Mouse (Mus musculus) midbrain, embryonic 10.5 days (tissue): Measurements from ENCODE around the gene Eef1akmt1. TPM values are rescaled to one million over a fixed set of nuclear protein-coding genes. Genes with fewer than 3 reads are reported as not detected.

Experiments used
- DNase-seq: peaks from one replicate; pipeline ENCODE4 v3.0.0-alpha.2; 2017; ENCODE audit warnings: low spot score
- H3K27ac ChIP-seq: fragments of 300-500 bp; sonication (generic); replicated peaks from 2 replicates; pipeline ENCODE4 v1.5.1; 2016; ENCODE audit warnings: mild to moderate bottlenecking
- H3K27me3 ChIP-seq: fragments of 300-500 bp; sonication (generic); 2 replicates; pipeline ENCODE4 v1.6.1; 2016; ENCODE audit warnings: low read depth, mild to moderate bottlenecking; ENCODE audit not compliant: poor library complexity, severe bottlenecking
- H3K36me3 ChIP-seq: fragments of 300-500 bp; sonication (generic); 2 replicates; pipeline ENCODE4 v1.6.1; 2016; ENCODE audit warnings: mild to moderate bottlenecking, moderate library complexity
- H3K4me1 ChIP-seq: fragments of 300-500 bp; sonication (generic); 2 replicates; pipeline ENCODE4 v1.6.1; 2016
- H3K4me3 ChIP-seq: fragments of 300-500 bp; sonication (generic); 2 replicates; pipeline ENCODE4 v1.5.1; 2016; ENCODE audit warnings: mild to moderate bottlenecking, moderate library complexity
- H3K9me3 ChIP-seq: fragments of 300-500 bp; sonication (generic); replicated peaks from 2 replicates; pipeline ENCODE4 v1.6.1; 2016; ENCODE audit warnings: mild to moderate bottlenecking
- WGBS: fragments of 180-500 bp; shearing (Covaris S2); methylation state at CpG from one replicate; pipeline ENCODE4 v1.1.7; 2016; 5-methylcytosine and 5-hydroxymethylcytosine counted together
- polyA plus RNA-seq: library from polyadenylated mRNA; unstranded; fragments of >200 nt; fragmentation: Nextera tagmentation; extraction: Ambion mirVana; gene quantifications from 2 replicates; pipeline ENCODE4 v1.2.1, GENCODE M21; 2016

The Eef1akmt1 gene
- polyA plus RNA-seq: 91.0 and 110 TPM in 2 replicates

- no peaks in the 10 kb centered on the region for H3K27me3 ChIP-seq
- 11% methylated on average over 35 of the region's 35 CpGs for whole genome bisulfite sequencing
- peak within 1 kb of the TSS; percentile 86 for H3K27ac ChIP-seq
- peak; percentile 96 for DNase-seq
- H3K9me3 ChIP-seq: no peaks in the 10 kb centered on the region
- H3K4me3 ChIP-seq: peak within 1 kb of the TSS; percentile 62
- H3K4me1 ChIP-seq: peaks cover 10% of the 10 kb centered on the region; the same call in 1 of the 2 replicates
- H3K36me3 ChIP-seq: peaks cover 9% of the 10 kb centered on the region
Measured at GRCm38 (mm10) chr14:57571155-57572133, at the start of gene Eef1akmt1. TSS of gene Eef1akmt1 (minus strand) at chr14:57571612.

GRCm38 (mm10) chr14:57620598-57621236, 49.3 kb upstream of the Eef1akmt1 start:
- Histone ChIP-seq H3K27me3 (no peaks in the 10 kb centered on the region), H3K36me3 (peaks cover 43% of the 10 kb centered on the region), H3K4me3 (no peak overlapping the region), H3K9me3 (no peaks in the 10 kb centered on the region), H3K27ac (no peak overlapping the region), H3K4me1 (no peaks in the 10 kb centered on the region)
- no peak for DNase-seq
- 81% methylated on average over 4 of the region's 4 CpGs for WGBS

GRCm38 (mm10) chr14:57619487-57619886, 48.1 kb upstream of the Eef1akmt1 start:
- Histone ChIP-seq H3K4me3 (no peak overlapping the region), H3K36me3 (peaks cover 32% of the 10 kb centered on the region), H3K27me3 (no peaks in the 10 kb centered on the region), H3K27ac (no peak overlapping the region), H3K4me1 (no peaks in the 10 kb centered on the region), H3K9me3 (no peaks in the 10 kb centered on the region)
- DNase-seq: no peak
- 50% methylated on average over 2 of the region's 2 CpGs for WGBS

GRCm38 (mm10) chr14:57617675-57618074, 46.3 kb upstream of the Eef1akmt1 start:
- no peak for DNase-seq
- 100% methylated on average over 1 of the region's 1 CpGs for WGBS
- no peak overlapping the region for H3K4me3 ChIP-seq
- peaks cover 25% of the 10 kb centered on the region; the same call in 1 of the 2 replicates for H3K36me3 ChIP-seq
- no peaks in the 10 kb centered on the region for H3K4me1 ChIP-seq
- H3K27me3 ChIP-seq: no peaks in the 10 kb centered on the region
- H3K27ac ChIP-seq: no peak overlapping the region
- H3K9me3 ChIP-seq: no peaks in the 10 kb centered on the region

- H3K27me3 ChIP-seq: no peaks in the 10 kb centered on the region
- H3K4me3 ChIP-seq: no peak overlapping the region
- DNase-seq: no peak
- no peaks in the 10 kb centered on the region for H3K9me3 ChIP-seq
- no peak overlapping the region for H3K27ac ChIP-seq
- H3K4me1 ChIP-seq: no peaks in the 10 kb centered on the region
- WGBS: 91% methylated on average over 6 of the region's 6 CpGs
- H3K36me3 ChIP-seq: peaks cover 15% of the 10 kb centered on the region; the same call in 1 of the 2 replicates
Measured at GRCm38 (mm10) chr14:57616339-57616965, 45.0 kb upstream of the Eef1akmt1 start.

GRCm38 (mm10) chr14:57615828-57616227, 44.4 kb upstream of the Eef1akmt1 start:
- Histone ChIP-seq H3K9me3 (no peaks in the 10 kb centered on the region), H3K27ac (no peak overlapping the region), H3K27me3 (no peaks in the 10 kb centered on the region), H3K4me3 (no peak overlapping the region), H3K4me1 (no peaks in the 10 kb centered on the region), H3K36me3 (peaks cover 15% of the 10 kb centered on the region; the same call in 1 of the 2 replicates)
- no peak for DNase-seq
- 93% methylated on average over 6 of the region's 6 CpGs for WGBS

- 57% methylated on average over 2 of the region's 2 CpGs for WGBS
- H3K36me3 ChIP-seq: peaks cover 12% of the 10 kb centered on the region; the same call in 1 of the 2 replicates
- no peaks in the 10 kb centered on the region for H3K9me3 ChIP-seq
- DNase-seq: no peak
- peaks cover 9% of the 10 kb centered on the region; the same call in 1 of the 2 replicates for H3K4me1 ChIP-seq
- no peaks in the 10 kb centered on the region for H3K27me3 ChIP-seq
- H3K27ac ChIP-seq: 0 out of 2 replicates have a peak overlapping the region, but pooled peaks have one; percentile 17
- no peak overlapping the region for H3K4me3 ChIP-seq
Measured at GRCm38 (mm10) chr14:57611034-57611433, 39.6 kb upstream of the Eef1akmt1 start.

- H3K4me1 ChIP-seq: peaks cover 9% of the 10 kb centered on the region; the same call in 1 of the 2 replicates
- no peak overlapping the region for H3K27ac ChIP-seq
- H3K36me3 ChIP-seq: peaks cover 15% of the 10 kb centered on the region
- H3K9me3 ChIP-seq: no peaks in the 10 kb centered on the region
- H3K4me3 ChIP-seq: no peak overlapping the region
- 90% methylated on average over 4 of the region's 4 CpGs for whole genome bisulfite sequencing
- no peak for DNase-seq
- no peaks in the 10 kb centered on the region for H3K27me3 ChIP-seq
Measured at GRCm38 (mm10) chr14:57609816-57610329, 38.5 kb upstream of the Eef1akmt1 start.

- peaks cover 29% of the 10 kb centered on the region for H3K36me3 ChIP-seq
- WGBS: 61% methylated on average over 1 of the region's 1 CpGs
- H3K27ac ChIP-seq: no peak overlapping the region
- no peak overlapping the region for H3K4me3 ChIP-seq
- H3K9me3 ChIP-seq: no peaks in the 10 kb centered on the region
- no peaks in the 10 kb centered on the region for H3K27me3 ChIP-seq
- H3K4me1 ChIP-seq: peaks cover 9% of the 10 kb centered on the region; the same call in 1 of the 2 replicates
- DNase-seq: no peak
Measured at GRCm38 (mm10) chr14:57607500-57607899, 36.1 kb upstream of the Eef1akmt1 start.

GRCm38 (mm10) chr14:57606663-57607365, 35.4 kb upstream of the Eef1akmt1 start:
- Histone ChIP-seq H3K4me3 (no peak overlapping the region), H3K27ac (no peak overlapping the region), H3K36me3 (peaks cover 35% of the 10 kb centered on the region), H3K27me3 (no peaks in the 10 kb centered on the region), H3K4me1 (peaks cover 9% of the 10 kb centered on the region; the same call in 1 of the 2 replicates), H3K9me3 (no peaks in the 10 kb centered on the region)
- DNase-seq: no peak
- 87% methylated on average over 8 of the region's 8 CpGs for WGBS

- Histone ChIP-seq H3K27ac (no peak overlapping the region), H3K27me3 (no peaks in the 10 kb centered on the region), H3K9me3 (no peaks in the 10 kb centered on the region), H3K4me1 (no peaks in the 10 kb centered on the region), H3K4me3 (no peak overlapping the region), H3K36me3 (peaks cover 91% of the 10 kb centered on the region)
- WGBS: 89% methylated on average over 5 of the region's 5 CpGs
- no peak for DNase-seq
Measured at GRCm38 (mm10) chr14:57593279-57593678, 21.9 kb upstream of the Eef1akmt1 start.

- no peak for DNase-seq
- H3K27ac ChIP-seq: no peak overlapping the region
- 95% methylated on average over 3 of the region's 3 CpGs for WGBS
- H3K36me3 ChIP-seq: peaks cover 94% of the 10 kb centered on the region
- H3K4me1 ChIP-seq: no peaks in the 10 kb centered on the region
- no peaks in the 10 kb centered on the region for H3K9me3 ChIP-seq
- no peaks in the 10 kb centered on the region for H3K27me3 ChIP-seq
- no peak overlapping the region for H3K4me3 ChIP-seq
Measured at GRCm38 (mm10) chr14:57591830-57592229, 20.4 kb upstream of the Eef1akmt1 start.
